Mouse (Mus musculus) R1 (cell line): ENCODE results near the gene Mtfr2.

ENCODE experiments used
- DNase-seq: peaks from one replicate; pipeline ENCODE4 v3.0.0-alpha.2; 2018; ENCODE audit warnings: low read depth, low spot score

The Mtfr2 gene

GRCm38 (mm10) chr10:20379071-20379735, 31.6 kb downstream of the Mtfr2 start:
- peak; percentile 17 for DNase-seq

GRCm38 (mm10) chr10:20380798-20381197, 33.2 kb downstream of the Mtfr2 start:
- no peak for DNase-seq

DNA sequence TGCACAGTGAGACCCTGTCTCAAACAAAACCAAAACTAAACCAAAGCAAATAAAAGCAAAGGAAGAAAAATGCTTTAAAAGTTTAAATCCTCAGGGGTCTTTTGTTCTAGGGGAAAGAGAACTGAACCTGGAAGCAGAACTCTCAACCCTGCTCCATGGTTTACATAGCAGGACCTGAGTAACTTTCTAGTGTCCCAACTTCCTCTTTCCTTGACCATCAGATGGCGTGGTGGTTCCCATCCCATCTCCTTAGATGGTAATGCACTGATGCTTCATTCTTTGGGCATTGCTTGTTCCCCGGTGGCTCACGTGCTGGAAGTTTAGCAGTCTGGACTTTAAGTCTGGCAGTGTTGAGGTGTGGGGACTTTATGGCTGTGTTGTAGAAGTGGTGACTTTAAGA, 33.8 kb downstream of the Mtfr2 start:
- no peak for DNase-seq

- peak; percentile 20 for DNase-seq
Measured at GRCm38 (mm10) chr10:20382807-20383419, 35.3 kb downstream of the Mtfr2 start.

DNA sequence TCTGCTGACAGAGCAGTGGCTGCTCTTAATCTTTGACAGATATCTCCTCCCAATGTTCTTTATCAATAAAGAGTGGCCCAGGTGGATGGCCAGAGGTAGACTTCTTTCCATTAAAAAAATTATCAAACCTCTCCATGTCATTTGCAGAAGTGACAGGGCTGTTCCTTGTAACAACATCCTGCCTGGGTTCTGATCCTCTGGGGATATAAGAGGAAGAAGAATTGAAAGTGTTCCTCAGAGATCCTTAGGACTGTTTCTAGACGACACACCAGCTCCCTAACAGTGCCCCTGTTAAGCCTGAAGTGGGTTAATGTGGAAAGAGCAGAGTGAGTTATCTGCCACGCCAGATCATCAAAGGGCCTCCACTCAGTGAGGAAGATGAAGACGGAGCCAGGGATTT, 43.0 kb downstream of the Mtfr2 start:
- no peak for DNase-seq

- no peak for DNase-seq
Measured at GRCm38 (mm10) chr10:20394815-20395214, 47.2 kb downstream of the Mtfr2 start.

- DNase-seq = no peak
Measured at GRCm38 (mm10) chr10:20395778-20396177, 48.2 kb downstream of the Mtfr2 start.

DNA sequence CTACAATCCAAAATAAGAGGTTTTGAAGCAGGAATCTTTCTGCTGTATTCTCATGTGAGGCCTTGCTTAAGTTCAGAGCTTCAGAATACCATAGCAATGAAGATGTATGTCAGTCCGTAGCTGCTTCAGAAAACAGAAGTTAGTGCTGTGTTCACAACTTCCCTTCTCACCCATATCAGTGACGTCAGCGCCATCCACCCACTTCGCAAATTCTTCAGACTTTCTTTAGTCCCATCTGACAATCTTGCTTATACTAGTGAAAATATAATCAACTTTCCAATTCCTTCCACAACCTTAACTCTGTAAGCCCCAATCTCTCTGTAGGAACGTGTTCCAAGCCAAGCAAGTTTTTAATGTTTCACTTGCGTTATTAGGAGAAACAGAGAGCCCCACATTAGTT, 50.7 kb downstream of the Mtfr2 start:
- no peak for DNase-seq

DNA sequence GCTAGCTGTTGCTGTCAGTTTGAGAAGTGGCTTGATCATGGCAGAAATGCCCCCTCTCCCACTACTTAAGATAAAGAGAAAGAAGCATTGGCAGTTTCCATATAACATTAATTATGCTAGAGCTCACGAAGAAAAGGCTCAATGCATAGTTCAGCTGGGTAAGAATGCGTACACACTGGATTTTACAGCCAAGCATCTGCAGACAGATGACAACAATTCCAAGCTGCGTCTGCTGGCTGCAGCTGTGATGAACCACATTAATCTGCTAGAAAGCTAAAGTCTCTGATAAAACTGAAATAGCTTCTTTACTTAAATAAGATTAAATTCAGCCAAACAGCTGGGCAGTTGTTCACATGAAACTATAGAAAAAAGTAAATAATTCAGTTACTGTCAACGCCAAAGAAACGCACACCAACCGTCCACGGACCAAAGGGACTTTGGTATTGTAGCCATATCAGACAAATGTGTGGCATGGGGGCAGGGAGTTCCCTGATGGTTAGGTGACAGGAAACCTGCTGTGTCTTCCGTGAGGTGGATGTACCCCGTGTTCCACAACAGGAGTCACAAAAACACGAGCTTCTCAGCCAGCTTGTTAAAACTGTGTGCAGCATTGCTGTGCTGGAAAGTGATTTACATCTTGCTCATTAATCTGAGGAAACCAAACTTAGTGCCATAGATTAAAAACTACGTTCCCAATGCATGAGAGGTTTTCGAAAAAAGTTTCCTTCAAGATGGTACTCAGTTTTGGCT, 51.2 kb downstream of the Mtfr2 start:
- DNase-seq = no peak

DNA sequence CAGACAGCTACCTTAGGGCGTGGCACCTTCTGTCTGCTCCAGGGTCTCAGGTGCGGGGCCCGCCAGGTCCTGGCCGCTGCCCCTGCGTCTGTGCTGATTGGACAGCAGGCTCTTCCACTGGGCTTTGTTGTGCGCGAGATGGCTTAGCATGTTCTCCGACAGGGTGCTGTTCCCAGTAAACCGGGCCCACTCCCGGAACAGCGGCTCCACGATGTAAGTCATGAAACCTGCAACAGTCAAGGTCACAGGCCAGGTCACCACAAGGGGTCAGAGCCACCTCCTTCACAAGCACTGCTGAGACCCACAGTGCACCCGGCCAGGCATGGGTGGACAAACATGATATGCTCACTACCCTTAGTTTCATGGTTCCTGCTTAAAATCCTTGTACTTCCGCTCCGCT, 52.8 kb downstream of the Mtfr2 start:
- peak; percentile 54 for DNase-seq

GRCm38 (mm10) chr10:20402941-20403340, 55.4 kb downstream of the Mtfr2 start:
- DNase-seq = no peak

DNA sequence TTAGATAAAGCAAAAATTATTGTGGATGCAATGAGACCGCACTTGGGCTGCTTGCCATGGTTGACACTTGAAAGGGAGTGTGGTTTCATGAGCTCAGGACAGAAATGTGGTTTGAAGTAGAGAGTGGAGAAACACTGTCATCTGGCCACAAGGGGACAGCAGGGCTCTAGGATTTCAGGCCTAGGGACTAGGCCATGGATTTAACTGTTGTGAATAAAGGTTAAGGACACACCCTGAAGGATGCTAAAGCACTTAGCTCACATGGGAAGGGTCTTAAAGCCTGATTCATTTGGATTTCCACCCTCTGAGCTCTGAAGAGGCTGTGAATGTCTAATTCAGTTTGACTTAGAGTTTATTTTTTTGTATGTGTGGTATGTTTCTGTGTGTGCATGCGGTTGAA, 57.9 kb downstream of the Mtfr2 start:
- peak; percentile 51 for DNase-seq

DNA sequence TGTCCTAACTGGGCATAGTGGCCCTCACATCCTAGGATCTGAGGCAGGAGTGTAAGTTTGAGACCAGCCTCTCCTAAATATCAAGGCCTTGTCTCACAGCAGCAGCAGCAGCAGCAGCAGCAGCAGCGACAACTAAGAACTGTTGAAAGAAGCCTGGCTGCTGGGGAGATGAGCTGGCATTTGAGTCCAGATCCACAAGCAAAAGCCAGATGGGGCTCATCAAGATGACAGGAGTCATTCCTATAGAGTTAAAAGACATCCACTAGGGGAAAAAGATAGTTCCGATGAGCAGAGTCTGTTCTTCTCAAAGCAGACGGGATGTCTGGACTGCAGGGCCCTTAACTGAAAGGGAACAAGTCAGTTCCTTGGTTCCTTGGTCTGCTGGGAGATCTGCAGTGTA, 60.8 kb downstream of the Mtfr2 start:
- DNase-seq = no peak

GRCm38 (mm10) chr10:20409181-20409580, 61.6 kb downstream of the Mtfr2 start:
- DNase-seq = no peak
